Mouse (Mus musculus): ENCODE measurements around the gene Pik3c2a.

Pik3c2a gene

DNA sequence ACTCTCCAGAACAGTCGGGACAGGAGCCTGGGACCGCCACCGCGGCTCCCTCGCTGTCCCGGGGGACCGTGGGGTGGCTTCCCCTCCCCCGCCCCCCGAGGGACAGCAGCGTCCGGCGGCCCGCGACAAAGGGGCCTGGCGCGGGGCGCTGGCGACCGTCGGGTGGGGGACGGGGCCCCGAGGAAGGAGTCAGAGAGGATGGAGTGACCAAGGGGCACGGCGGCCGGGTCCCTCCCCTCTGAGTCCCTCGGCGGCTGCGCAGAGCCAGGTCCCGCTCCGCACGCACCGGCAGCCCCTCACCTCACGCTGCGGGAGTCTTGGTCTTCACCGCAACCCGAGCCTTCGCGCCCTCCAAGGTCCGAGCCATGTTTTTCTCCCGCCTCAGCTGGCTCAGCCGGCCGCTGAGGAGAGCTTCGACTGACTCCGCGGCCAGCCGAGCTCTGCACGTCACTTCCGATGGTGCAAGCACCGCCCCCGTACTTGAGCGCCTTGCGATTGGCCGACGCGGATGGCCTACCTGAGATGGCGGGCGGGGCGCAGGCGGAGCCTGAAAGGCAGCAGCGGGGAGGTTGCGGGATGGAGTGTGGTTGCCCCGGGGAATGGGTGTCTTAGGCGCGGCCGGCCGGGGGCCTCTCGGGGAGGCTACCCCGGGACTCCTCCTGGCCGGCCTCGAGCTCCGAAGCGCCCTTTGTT, at the start of gene Pik3c2a:
Pik3c2a (minus strand) TSS at position 446 of the 693 bp plus-strand sequence.
- in situ Hi-C loops (cut with MboI), result no loop called here

DNA sequence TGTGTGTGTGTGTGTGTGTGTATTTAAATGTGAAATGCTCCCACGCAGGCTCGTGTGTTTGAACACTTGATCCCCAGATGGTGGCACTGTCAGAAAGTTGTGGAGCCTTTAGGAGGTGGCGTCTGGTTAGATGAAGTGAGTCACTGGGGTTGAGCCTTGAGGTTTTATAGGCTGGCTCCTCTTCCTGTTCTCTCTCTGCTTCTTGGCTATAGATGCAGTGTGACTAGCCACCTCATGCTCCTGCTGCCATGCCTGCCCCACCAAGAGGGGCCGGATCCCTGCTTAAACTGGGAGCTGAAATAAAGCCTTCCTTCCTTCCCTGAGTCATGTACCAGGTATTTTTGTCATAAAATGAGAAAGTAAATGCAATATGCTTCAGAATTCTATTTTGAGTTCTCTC, 47.9 kb upstream of the Pik3c2a start:
- in situ Hi-C loops (cut with MboI), result no loop called here

DNA sequence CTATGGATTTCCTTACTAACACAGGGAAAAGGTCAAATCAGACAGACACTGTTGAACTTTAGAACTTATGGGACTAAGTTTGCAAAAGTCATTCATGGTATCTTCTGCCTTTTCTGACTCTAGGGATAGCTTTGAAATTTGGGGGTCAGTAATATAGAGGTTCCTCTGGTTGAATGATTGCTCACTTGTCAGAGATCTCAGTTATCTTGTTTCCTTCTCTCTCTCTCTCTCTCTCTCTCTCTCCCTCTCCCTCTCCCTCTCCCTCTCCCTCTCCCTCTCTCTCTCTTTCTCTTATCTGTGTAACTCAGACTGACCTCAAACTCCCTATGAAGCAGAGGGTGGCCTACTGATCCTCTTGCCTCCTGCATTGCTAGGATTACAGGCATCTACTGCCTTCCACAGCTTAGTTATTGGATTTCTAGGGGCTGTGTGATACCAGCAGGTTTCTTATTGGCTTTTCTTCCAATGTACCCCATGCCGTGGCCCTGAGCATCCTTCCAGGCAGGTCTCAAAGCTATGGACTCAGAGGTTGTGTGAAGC, 41.9 kb upstream of the Pik3c2a start:
- in situ Hi-C loops (cut with MboI), result no loop called here

DNA sequence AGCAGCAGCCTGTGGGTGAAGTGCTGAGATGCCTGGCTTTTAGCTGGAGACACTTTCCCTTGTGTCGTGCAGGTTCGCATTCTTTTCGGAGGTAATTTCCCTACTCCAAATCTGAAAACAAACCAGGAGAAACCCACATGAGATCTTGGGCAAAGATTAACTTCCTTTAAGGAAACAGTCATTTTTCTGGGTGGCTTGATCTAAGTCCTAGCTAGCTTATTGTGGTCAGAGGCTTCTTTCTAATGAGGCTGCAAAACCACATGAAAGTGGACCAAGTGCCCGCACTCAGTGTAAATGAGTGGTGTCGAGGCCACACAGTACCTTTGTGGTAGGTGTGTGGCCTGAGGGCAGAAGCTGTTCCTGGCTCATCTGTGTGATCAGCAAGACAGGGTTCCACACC, 41.0 kb upstream of the Pik3c2a start:
- in situ Hi-C loops (cut with MboI), result no loop called here

DNA sequence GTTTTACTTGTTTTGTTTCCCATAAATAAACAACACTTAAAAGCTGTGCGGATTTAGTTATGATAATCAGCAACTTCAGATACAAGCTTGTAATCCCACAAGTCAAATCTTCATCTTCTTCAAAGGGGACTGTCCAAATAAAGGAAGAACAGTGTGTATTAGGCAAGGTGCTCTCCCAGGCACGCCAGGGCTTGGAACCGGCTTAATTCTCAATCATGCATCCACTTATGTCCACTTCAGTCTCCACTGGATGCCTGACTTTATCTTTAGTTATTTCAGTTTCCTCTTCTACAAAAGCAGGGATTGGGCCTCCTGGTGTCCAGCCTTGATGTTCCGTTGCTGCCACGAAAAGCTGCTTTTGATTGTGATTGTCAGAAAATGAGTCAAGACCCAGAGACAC, 40.5 kb upstream of the Pik3c2a start:
- in situ Hi-C loops (cut with MboI), result no loop called here

DNA sequence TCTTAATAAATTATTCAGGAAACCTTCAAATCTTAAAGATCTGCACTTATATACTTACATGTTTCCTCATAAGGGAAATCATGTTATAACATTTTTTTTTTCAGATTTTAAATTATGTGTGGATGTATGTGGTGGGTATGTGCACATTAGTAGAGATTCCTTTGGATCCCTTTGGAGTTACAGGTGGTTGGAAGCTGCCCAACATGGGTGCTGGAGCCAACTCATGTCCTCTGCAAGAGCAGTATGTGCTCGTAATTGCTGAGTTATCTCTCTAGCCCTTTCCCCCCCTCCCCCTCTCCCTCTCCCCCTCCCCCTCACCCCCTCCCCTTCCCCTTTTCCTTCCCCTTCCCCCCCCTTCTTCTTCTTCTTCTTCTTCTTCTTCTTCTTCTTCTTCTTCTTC, 39.9 kb upstream of the Pik3c2a start:
- in situ Hi-C loops (cut with MboI), result no loop called here

DNA sequence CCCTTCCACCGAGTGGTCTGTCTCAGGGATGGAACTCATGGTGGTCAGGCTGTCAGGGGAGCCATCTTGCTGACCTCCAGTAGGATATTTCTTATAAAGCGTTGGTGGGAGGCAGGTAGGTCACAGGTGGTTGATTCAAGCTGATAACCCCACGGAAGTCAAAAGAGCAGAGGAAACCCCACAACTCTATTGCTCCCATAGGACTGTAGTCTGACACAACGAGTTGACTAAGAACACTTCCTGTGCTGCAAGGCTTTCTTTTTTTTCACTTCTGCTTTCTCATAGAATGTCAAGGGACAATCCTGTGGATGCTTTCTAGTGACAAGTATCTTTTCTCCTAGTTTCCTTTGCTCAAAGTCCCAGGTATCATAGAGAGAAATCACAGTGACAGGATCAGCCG, 33.0 kb upstream of the Pik3c2a start:
- in situ Hi-C loops (cut with MboI), result no loop called here

DNA sequence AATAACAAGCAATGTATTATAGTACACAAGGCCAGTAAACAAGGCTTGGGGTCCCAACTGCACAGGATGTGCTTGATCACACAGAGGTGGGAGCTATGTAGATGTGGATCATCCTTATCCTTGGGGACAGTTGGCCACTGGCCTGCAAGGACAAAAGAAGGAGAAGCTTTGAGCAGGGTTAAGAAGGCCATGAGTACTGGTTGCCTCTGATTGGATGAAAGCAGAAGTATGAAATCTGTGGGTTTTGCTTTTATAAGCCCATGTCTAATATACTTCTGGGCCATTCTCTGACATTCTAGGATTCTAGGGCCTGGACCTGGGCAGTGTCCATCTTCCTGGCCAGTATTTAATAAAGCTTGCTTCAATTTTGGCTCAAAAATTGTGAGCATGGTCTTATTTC, 32.6 kb upstream of the Pik3c2a start:
- in situ Hi-C loops (cut with MboI), result no loop called here

DNA sequence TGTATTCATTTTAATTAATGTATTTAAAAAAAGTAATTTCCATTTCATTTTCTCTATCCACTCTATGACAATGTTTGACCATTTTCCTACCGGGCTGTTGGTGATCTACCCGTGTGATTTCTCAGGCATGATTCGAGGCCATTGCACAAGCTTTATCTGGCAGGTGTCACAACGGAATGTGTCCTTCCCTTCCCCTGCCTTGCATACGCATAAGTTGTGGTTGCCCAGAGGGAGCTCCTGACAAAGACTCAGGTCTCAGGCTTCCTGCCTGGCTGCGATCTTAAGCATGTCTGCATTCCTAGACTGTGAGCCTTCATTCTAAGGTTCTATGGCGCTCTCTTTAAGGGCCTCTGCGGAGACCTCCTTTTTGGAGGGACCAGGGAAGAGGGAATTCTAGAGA, 18.9 kb upstream of the Pik3c2a start:
- in situ Hi-C loops (cut with MboI), result no loop called here

DNA sequence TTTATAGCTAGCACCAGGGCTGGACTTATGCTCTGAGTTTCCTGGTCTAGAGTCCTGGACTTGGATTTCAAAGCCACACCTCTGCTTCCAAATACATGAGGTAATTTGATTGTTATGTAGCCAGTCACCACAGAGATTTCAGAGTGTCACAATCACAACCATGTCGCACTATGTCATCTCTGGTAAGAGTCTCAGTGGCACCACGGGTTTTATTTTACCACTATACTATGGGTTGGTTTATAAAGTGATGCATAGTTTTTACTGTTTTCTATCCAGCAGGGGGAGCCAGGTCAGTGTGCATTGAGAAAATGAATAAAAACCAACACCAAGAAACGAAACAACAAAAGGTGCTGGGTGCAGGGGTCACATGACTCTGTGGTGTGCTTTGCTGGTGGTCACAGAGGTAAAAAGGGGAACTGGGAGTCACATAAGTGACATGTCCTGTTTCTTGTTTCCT, 15.8 kb upstream of the Pik3c2a start:
- in situ Hi-C loops (cut with MboI), result loop anchor here (5.0 kb wide), 1 partner anchor 148 kb away; no protein-coding TSS in a partner anchor

DNA sequence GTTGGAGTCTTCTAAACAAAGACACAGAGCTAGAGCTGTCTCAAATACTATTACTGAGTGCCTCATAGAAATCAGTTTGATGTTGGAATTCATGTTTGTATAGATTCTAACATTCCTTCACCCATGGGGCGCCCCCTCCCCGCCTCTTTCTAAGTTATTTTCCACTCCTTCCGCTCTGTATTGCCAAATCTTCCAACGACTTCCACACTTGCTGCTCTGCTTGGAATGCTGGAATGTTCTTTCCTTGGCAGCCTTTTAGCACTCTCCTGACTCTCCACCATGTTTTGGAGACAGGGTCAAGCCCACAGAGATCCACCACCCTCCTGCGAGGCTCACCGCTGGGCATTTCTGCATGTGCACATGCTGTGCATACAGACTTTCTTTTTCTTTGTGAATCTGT, 14.1 kb upstream of the Pik3c2a start:
- in situ Hi-C loops (cut with MboI), result loop anchor here (5.0 kb wide), 1 partner anchor 150 kb away; no protein-coding TSS in a partner anchor

DNA sequence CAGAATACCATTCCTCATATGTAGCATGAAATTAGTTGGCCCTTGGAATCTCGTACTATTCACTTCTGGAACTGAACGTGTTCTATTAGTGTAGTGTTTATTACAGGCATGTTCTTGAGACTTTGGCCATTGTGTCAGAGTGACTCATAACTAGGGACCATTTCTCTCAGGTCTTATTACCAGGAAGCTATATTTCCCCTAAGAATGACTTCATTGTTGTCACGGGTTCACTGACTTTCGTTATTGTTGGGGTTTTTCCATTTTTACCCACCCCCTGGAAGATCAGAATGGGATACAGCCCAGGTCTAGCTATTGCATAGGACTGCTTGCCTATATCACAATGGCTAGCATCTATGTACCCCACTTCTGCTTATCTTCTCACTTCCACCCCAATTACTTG, 13.7 kb upstream of the Pik3c2a start:
- in situ Hi-C loops (cut with MboI), result loop anchor here (5.0 kb wide), 1 partner anchor 150 kb away; no protein-coding TSS in a partner anchor

DNA sequence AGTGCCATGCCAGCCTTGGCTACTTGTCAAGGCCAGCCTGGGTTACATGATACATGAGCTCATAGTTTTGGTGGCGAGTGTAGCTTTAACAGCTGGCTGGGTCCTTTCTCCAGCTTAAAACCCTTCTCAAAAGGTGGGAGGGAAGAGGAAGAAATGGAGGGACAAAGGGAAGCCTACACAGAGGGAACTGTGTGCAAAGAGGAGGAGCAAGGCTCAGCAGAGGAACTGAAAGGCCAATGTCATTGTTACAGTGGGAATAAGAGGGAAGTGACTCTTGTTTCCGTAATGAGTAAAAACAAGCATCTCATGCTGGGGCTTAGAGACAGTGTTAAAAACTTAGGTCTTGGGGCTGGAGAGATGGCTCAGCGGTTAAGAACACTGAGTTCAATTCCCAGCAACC, 3.4 kb upstream of the Pik3c2a start:
- in situ Hi-C loops (cut with MboI), result no loop called here

DNA sequence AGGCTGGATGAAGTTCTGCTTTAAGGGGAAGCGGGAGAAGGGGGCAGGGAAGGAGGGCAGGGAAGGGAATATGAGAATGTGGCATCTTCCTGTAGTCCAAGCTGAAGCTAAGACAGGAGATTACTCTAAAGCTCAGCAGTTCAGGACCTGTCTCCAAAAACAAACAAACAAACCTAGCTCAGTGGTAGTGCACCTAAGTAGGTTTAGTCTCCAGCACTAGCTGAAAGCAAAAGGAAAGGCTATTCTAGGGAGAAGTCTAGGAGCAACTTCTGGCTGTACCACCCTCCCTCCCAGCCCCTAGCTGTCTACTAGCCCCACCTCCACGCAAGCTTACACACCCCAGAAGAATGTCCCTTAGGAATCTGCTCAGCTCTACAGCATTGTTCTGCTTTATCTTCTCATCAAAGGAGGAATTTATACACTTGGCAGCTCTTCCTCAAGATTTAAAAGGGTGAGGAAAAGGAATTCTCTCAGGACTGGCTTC, 1.1 kb upstream of the Pik3c2a start:
- in situ Hi-C loops (cut with MboI), result no loop called here

DNA sequence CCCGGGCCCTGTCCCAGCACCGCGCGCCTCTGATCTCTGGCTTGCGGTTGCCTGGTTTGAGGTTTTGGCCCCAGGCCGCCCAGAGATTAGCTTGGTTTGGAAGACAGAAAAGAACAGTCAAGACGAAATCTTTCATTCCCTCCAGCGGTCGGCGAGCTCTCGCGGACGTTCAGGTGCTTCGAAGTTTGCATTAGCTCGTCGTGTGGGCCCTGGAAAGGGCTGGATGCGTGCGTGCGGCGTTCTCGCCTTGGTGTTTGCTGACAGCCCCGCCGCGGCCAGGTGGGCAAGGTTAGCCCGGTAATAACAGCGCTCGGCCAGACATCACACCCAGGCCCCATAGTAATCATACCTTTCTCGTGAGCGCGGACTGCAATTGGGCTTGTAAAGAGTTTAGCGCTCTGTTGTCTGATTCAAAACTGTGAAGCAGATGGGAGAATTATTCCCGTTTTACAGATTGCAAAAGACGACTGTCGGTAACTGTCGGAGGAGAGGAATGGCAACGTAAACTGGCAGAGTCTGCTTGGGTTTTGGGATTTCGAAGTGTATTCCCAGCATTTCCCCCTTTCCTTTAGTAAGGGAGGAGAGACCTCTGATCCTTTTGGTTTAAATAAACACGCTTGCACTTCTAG, 562 bp upstream of the Pik3c2a start:
- in situ Hi-C loops (cut with MboI), result no loop called here

DNA sequence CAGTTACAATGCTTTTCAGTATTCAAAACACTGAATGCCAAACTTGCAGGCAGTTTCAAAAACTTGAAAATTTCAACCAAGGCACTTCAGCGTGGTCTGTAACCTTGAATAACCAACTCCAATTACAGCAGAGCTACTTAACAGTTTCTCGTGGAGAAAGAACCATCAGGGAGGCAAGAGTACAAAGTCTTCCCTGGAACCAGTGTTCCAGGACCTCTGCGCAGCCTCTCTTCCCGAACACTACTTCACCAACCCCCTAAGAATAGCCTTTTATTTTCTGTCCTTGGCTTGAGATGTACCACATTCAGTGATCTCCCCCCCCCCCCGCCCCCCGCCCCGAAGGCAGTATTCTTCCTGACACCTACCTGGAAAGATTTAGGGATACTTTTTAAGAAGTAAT, 1.0 kb downstream of the Pik3c2a start:
- in situ Hi-C loops (cut with MboI), result no loop called here

DNA sequence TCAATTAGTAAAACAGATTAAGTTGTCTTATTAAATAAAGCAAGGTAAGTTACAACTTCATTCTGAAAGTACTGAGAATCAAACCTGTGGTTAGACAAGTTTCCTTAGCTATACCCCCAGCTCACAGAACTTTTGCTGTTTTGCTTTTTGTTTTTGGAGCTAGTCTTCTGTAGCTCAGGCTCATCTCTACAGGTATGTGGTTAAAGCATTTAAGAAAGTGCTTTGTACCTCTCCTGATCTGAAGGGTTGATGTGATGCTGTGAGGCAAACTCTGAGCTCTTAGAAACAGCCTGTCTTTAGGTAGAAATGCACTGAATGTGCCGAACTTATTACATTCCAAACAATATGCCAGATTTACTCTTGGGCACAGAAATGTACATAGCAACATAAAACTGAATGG, 1.9 kb downstream of the Pik3c2a start:
- in situ Hi-C loops (cut with MboI), result no loop called here

DNA sequence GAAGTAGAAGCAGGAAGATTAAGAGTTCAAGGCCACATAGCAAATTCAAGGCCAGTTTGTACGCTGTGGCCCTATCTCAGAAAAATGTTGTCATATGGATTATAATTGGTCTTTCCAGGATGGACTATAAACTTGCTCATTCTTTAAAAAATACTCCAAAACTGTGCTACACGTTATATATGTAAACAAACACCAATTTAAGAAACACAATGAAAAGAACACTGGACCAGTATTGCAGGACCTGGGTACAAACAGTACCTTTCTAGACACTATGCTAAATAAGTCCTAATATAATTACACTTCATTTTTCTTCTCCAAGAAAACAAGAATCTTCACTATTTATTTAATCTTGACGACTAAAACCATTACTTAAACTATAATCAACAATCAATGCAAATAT, 11.6 kb downstream of the Pik3c2a start:
- in situ Hi-C loops (cut with MboI), result no loop called here

DNA sequence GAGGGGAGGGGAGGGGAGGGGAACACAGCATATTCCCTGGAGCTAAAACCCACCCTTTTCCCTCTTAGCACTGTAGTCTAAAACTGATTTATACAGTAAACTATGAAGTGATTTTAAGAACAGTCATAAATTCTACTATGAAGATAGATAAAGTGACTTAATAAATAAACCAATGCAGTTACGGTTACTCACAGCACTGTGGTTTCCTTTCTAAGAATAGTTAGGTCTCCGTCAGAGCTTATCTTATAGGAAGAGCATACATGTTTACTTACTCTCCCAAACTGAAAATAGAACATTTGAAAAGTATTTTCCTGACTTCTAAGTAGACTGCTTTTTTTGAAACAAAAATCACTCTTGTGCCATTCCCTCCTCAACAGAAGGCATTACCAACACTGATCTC, 12.3 kb downstream of the Pik3c2a start:
- in situ Hi-C loops (cut with MboI), result no loop called here

DNA sequence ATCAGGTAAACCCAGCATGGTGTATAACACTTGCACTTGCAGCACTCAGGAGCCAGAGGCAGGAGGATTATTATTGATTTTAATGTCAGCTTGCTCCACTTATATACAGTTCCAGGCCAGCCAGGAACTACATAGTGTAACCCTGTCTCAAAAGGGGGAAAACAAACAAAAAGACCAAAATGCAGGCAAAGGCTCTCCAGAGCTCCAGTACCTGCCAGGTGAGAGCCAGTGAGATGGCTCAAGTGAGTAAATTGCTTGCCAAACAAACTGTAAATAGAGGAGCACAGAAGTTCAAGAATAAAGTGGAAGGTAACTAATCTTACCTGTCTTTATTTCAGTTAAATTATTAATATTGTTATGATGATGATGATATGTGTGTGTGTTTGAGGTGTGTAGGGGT, 16.0 kb downstream of the Pik3c2a start:
- in situ Hi-C loops (cut with MboI), result no loop called here

DNA sequence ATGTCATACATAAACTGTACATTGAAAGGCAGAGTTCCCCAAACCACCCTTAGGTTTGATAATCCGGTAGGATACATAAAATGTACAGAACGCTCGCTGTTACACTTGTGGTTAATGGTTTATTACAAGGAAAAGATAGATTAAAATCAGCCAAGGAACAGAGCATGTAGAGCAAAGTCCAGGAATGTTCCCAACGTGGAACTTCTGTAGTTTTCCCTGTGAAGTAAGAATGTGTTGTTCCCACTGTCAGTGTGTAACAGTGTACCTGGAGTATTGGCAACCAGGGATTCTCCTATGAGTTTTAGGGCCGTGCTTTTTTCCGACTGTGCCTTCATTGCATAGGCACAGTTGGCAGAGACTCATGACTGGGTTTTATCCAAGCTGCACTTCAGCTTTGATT, 17.5 kb downstream of the Pik3c2a start:
- in situ Hi-C loops (cut with MboI), result no loop called here

DNA sequence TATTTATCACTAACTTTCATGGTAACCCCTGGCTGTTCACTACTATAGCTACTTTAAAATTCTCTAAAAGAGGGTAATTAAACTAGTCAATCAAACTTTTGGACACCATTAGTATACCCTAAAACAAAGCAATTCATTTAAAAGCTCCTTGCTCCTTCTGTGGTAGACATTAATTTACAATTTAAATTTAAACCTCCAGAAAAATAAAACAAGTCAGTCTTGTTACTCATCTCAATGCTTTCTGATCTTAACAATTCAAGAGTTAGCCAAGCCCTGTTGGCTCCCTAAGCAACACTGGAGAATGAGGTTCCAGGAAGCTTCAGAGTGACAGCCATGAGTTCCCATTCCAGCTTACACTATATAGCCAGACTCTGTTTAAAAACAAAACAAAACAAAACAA, 22.2 kb downstream of the Pik3c2a start:
- in situ Hi-C loops (cut with MboI), result no loop called here

DNA sequence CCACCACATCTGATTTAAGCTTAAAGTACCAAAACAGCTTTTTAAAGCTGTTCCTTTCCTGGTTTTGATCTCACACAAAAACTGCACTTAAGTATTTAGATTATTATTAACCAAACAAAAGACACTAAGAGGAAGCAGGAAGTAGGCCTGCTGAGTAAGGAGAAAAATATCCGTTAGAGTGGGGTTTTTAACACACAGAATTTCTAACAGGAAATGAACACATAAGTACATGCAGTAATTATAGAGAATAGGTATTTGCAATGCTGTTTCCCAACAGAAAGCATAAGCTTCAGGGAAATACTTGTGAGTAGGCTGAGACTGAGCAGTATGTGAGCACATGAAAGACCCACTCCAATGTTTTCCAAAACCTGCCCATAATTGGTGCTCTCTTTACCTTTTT, 33.8 kb downstream of the Pik3c2a start:
- in situ Hi-C loops (cut with MboI), result no loop called here
